Mouse (Mus musculus) cerebellum, adult 9-11 months (tissue): ENCODE measurements at regions not wholly inside any gene's neighbourhood (a gene's known extent, or its start where the extent isn't known, plus 50 kb on each side); places are given as distances from the start of the nearest gene placed in this dataset.

Experiments used
- DNase-seq: peaks from one replicate; pipeline ENCODE4 v3.0.0; 2022

- no peak for DNase-seq
Measured at GRCm38 (mm10) chr4:8998606-8999005, 759.8 kb upstream of the Car8 start.

GRCm38 (mm10) chr4:8992171-8992570, 753.3 kb upstream of the Car8 start:
- DNase-seq: no peak

GRCm38 (mm10) chr4:8990551-8990950, 751.7 kb upstream of the Car8 start:
- no peak for DNase-seq

- DNase-seq: no peak
Measured at GRCm38 (mm10) chr4:8989614-8990013, 750.8 kb upstream of the Car8 start.

- no peak for DNase-seq
Measured at GRCm38 (mm10) chr4:8989110-8989509, 750.3 kb upstream of the Car8 start.

- DNase-seq: no peak
Measured at GRCm38 (mm10) chr4:8988345-8988733, 749.5 kb upstream of the Car8 start.

- no peak for DNase-seq
Measured at GRCm38 (mm10) chr4:8987544-8988344, 748.9 kb upstream of the Car8 start.

GRCm38 (mm10) chr4:8986394-8987091, 747.7 kb upstream of the Car8 start:
- DNase-seq: no peak

- no peak for DNase-seq
Measured at GRCm38 (mm10) chr4:8984059-8984606, 745.3 kb upstream of the Car8 start.

GRCm38 (mm10) chr4:8978949-8979348, 740.1 kb upstream of the Car8 start:
- DNase-seq: no peak

- no peak for DNase-seq
Measured at GRCm38 (mm10) chr4:8969951-8970455, 731.2 kb upstream of the Car8 start.

- no peak for DNase-seq
Measured at GRCm38 (mm10) chr4:8968741-8969140, 729.9 kb upstream of the Car8 start.

GRCm38 (mm10) chr4:8967986-8968385, 729.1 kb upstream of the Car8 start:
- DNase-seq: no peak

GRCm38 (mm10) chr4:8965563-8965962, 726.7 kb upstream of the Car8 start:
- DNase-seq: no peak

- DNase-seq: no peak
Measured at GRCm38 (mm10) chr4:8962959-8963572, 724.2 kb upstream of the Car8 start.

- DNase-seq: no peak
Measured at GRCm38 (mm10) chr4:8961851-8962250, 723.0 kb upstream of the Car8 start.

GRCm38 (mm10) chr4:8957771-8958170, 718.9 kb upstream of the Car8 start:
- no peak for DNase-seq

GRCm38 (mm10) chr4:8957023-8957343, 718.1 kb upstream of the Car8 start:
- no peak for DNase-seq

- DNase-seq: no peak
Measured at GRCm38 (mm10) chr4:8956312-8957022, 717.6 kb upstream of the Car8 start.

GRCm38 (mm10) chr4:8955306-8955705, 716.5 kb upstream of the Car8 start:
- DNase-seq: peak; percentile 39

GRCm38 (mm10) chr4:8954356-8954914, 715.6 kb upstream of the Car8 start:
- peak; percentile 61 for DNase-seq

- DNase-seq: no peak
Measured at GRCm38 (mm10) chr4:8953181-8953580, 714.3 kb upstream of the Car8 start.

- DNase-seq: no peak
Measured at GRCm38 (mm10) chr4:8949951-8950350, 711.1 kb upstream of the Car8 start.
